Mouse (Mus musculus) intestine, postnatal 0 days (tissue): ENCODE measurements around the gene Suclg1. TPM values are rescaled to one million over a fixed set of nuclear protein-coding genes. Genes with fewer than 3 reads are reported as not detected.

Experiments
- ATAC-seq: fragments of 200-750 bp; cut with Nextera tagmentation; 2 replicates; pipeline ENCODE4 v1.8.0; 2017; ENCODE audit warnings: mild to moderate bottlenecking, moderate TSS enrichment, moderate library complexity
- H3K27ac ChIP-seq: fragments of 300-500 bp; sonication (generic); 2 replicates; pipeline ENCODE4 v1.5.1; 2014; ENCODE audit warnings: mild to moderate bottlenecking, low read depth, low read length, moderate library complexity
- H3K27me3 ChIP-seq: fragments of 300-500 bp; sonication (generic); replicated peaks from 2 replicates; pipeline ENCODE4 v1.6.1; 2014; ENCODE audit warnings: low read length, mixed read lengths; ENCODE audit not compliant: control insufficient read depth, insufficient read depth
- H3K36me3 ChIP-seq: fragments of 300-500 bp; sonication (generic); 2 replicates; pipeline ENCODE4 v1.6.1; 2014; ENCODE audit warnings: mild to moderate bottlenecking, moderate library complexity; ENCODE audit not compliant: control insufficient read depth, insufficient read depth
- H3K4me1 ChIP-seq: fragments of 300-500 bp; sonication (generic); replicated peaks from 2 replicates; pipeline ENCODE4 v1.6.1; 2014; ENCODE audit warnings: antibody characterized with exemption, low read length, mixed read lengths; ENCODE audit not compliant: control insufficient read depth, insufficient read depth
- H3K4me2 ChIP-seq: fragments of 300-500 bp; sonication (generic); replicated peaks from 2 replicates; pipeline ENCODE4 v1.6.1; 2014; ENCODE audit warnings: low read depth, mild to moderate bottlenecking, moderate library complexity
- H3K4me3 ChIP-seq: fragments of 300-500 bp; sonication (generic); 2 replicates; pipeline ENCODE4 v1.5.1; 2014; ENCODE audit warnings: low read depth, low read length
- H3K9ac ChIP-seq: fragments of 300-500 bp; sonication (generic); 2 replicates; pipeline ENCODE4 v1.6.1; 2014; ENCODE audit warnings: mild to moderate bottlenecking, low read depth, low read length
- H3K9me3 ChIP-seq: fragments of 300-500 bp; sonication (generic); 2 replicates; pipeline ENCODE4 v1.6.1; 2016; ENCODE audit warnings: mixed run types; ENCODE audit not compliant: control insufficient read depth
- CTCF ChIP-seq: sonication (generic); IDR thresholded peaks from 2 replicates; pipeline ENCODE4 v1.5.1; 2016; ENCODE audit warnings: low read depth, mild to moderate bottlenecking, control low read depth, antibody characterized with exemption, moderate library complexity
- WGBS: fragments of 180-500 bp; shearing (Covaris S2); extraction: QIAGEN DNeasy Blood & Tissue Kit; methylation state at CpG from one replicate; pipeline ENCODE4 v1.1.7; 2014; 5-methylcytosine and 5-hydroxymethylcytosine counted together
- polyA plus RNA-seq: library from polyadenylated mRNA; unstranded; fragments of >200 nt; fragmentation: Nextera tagmentation; extraction: Ambion mirVana; gene quantifications from 2 replicates; pipeline ENCODE4 v1.2.1, GENCODE M21; 2015

Suclg1 gene
- polyA plus RNA-seq, 1 experiment from 2014 or later: 327 TPM

- no peak overlapping the region for H3K4me3 ChIP-seq
- H3K9ac ChIP-seq: no peak overlapping the region
- no peak for TF ChIP-seq CTCF
- peaks cover 88% of the 10 kb centered on the region for H3K36me3 ChIP-seq
- 95% methylated on average over 3 of the region's 3 CpGs for WGBS
- no peaks in the 10 kb centered on the region for H3K4me1 ChIP-seq
- no peak overlapping the region for H3K27ac ChIP-seq
- H3K4me2 ChIP-seq: no peak overlapping the region
- H3K27me3 ChIP-seq: no peaks in the 10 kb centered on the region
- ATAC-seq: no peak
- no peaks in the 10 kb centered on the region for H3K9me3 ChIP-seq
Measured at GRCm38 (mm10) chr6:73269374-73269773, 21.2 kb downstream of the Suclg1 start.

- H3K4me3 ChIP-seq: no peak overlapping the region
- WGBS: 90% methylated on average over 3 of the region's 3 CpGs
- TF ChIP-seq CTCF: no peak
- no peak for ATAC-seq
- no peaks in the 10 kb centered on the region for H3K27me3 ChIP-seq
- peaks cover 90% of the 10 kb centered on the region for H3K36me3 ChIP-seq
- H3K9ac ChIP-seq: no peak overlapping the region
- H3K4me1 ChIP-seq: no peaks in the 10 kb centered on the region
- no peak overlapping the region for H3K27ac ChIP-seq
- no peak overlapping the region for H3K4me2 ChIP-seq
- H3K9me3 ChIP-seq: no peaks in the 10 kb centered on the region
Measured at GRCm38 (mm10) chr6:73271546-73272091, 23.4 kb downstream of the Suclg1 start.

GRCm38 (mm10) chr6:73275002-73275401 lies 26.8 kb downstream of the Suclg1 start:
- Histone ChIP-seq H3K4me1 (no peaks in the 10 kb centered on the region), H3K9ac (no peak overlapping the region), H3K9me3 (no peaks in the 10 kb centered on the region), H3K27ac (no peak overlapping the region), H3K36me3 (peaks cover 84% of the 10 kb centered on the region), H3K27me3 (no peaks in the 10 kb centered on the region), H3K4me2 (no peak overlapping the region), H3K4me3 (no peak overlapping the region)
- 0 out of 2 replicates have a peak, but pooled peaks have one; percentile 19 for TF ChIP-seq CTCF
- ATAC-seq: no peak
- 74% methylated on average over 5 of the region's 5 CpGs for WGBS

GRCm38 (mm10) chr6:73279681-73280080 lies 31.5 kb downstream of the Suclg1 start:
- peaks cover 39% of the 10 kb centered on the region for H3K36me3 ChIP-seq
- 60% methylated on average over 8 of the region's 8 CpGs for WGBS
- no peaks in the 10 kb centered on the region for H3K9me3 ChIP-seq
- ATAC-seq: no peak
- no peak for TF ChIP-seq CTCF
- no peaks in the 10 kb centered on the region for H3K27me3 ChIP-seq
- H3K9ac ChIP-seq: no peak overlapping the region
- no peaks in the 10 kb centered on the region for H3K4me1 ChIP-seq
- no peak overlapping the region for H3K4me3 ChIP-seq
- no peak overlapping the region for H3K4me2 ChIP-seq
- H3K27ac ChIP-seq: no peak overlapping the region

- H3K4me1 ChIP-seq: no peaks in the 10 kb centered on the region
- H3K27ac ChIP-seq: no peak overlapping the region
- H3K36me3 ChIP-seq: peaks cover 30% of the 10 kb centered on the region
- 60% methylated on average over 9 of the region's 9 CpGs for WGBS
- no peak overlapping the region for H3K4me3 ChIP-seq
- no peak overlapping the region for H3K4me2 ChIP-seq
- TF ChIP-seq CTCF: no peak
- no peaks in the 10 kb centered on the region for H3K27me3 ChIP-seq
- no peak for ATAC-seq
- no peak overlapping the region for H3K9ac ChIP-seq
- H3K9me3 ChIP-seq: no peaks in the 10 kb centered on the region
Measured at GRCm38 (mm10) chr6:73280546-73281115, 32.4 kb downstream of the Suclg1 start.

GRCm38 (mm10) chr6:73286326-73286725 lies 38.1 kb downstream of the Suclg1 start:
- Histone ChIP-seq H3K4me3 (no peak overlapping the region), H3K9me3 (no peaks in the 10 kb centered on the region), H3K36me3 (no peaks in the 10 kb centered on the region), H3K9ac (no peak overlapping the region), H3K4me1 (no peaks in the 10 kb centered on the region), H3K4me2 (no peak overlapping the region), H3K27me3 (no peaks in the 10 kb centered on the region), H3K27ac (no peak overlapping the region)
- no peak for ATAC-seq
- WGBS: 90% methylated on average over 2 of the region's 2 CpGs
- no peak for TF ChIP-seq CTCF
